Mouse (Mus musculus) gastrocnemius, adult 18-20 months (tissue): ENCODE data around the gene Fat3. TPM values are rescaled to one million over a fixed set of nuclear protein-coding genes. Genes with fewer than 3 reads are reported as not detected.

Experiments
- DNase-seq: peaks from one replicate; pipeline ENCODE4 v3.0.0; 2021; ENCODE audit warnings: low spot score
- long read RNA-seq, 2 experiments: library from polyadenylated mRNA; stranded (forward); transcript quantifications; one replicate each; pipeline ENCODE4 v2.0.0; 2021
- total RNA-seq, 2 experiments: library from RNA; stranded (reverse); gene quantifications; 2 replicates each; pipeline ENCODE4 v1.2.3; 2021

Fat3 gene
- total RNA-seq = under 1 TPM; 0.37 to 0.45 TPM
- long read RNA-seq, experiment 1 = 0 reads
- long read RNA-seq, experiment 2 = 0 reads

DNA sequence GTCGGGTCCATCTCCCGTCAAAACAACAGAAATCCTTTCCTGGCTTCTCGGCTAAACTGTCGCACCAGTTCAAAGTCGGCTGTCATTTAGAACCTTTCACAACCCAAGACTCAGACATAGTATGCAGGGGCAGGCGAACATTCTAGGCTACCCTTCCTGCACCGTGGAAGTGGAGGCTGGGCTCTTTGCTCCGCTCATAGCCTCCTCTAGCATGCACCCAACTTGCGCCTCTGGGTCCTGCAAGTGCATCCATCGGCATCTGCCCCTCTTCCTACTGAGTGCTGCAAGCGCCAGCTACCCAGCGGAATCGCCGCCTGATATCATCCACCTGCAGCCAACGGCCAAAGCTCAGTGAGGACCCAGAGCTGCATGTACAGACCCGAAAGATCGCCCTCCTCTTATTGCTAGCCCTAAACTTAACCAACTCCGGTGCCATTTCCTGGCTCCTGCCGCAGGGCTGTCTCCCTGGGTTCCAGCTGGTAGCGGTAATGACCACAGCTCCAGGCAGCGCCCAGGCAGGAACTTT is at the start of gene Fat3:
Fat3 (minus strand) TSS at position 100 of the 526 bp plus-strand sequence.
- DNase-seq = no peak

DNA sequence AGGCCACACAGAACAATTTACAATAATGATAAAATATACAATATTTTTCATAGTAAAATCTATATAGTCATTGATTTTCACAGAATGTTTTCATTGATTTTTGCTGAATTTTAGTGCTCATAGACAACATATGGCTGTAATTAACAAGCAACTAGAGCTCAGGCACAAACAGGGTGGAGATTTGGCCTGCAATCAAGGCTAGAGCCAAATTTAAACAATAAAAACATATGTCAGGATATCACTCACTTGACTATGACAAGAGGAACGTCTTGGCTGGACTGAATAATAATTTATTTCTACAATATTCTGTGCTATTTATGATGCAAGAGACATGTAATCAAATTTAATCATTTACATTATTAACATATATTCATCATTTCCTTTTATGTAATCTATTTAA is 31.8 kb upstream of the Fat3 start:
- DNase-seq = no peak

DNA sequence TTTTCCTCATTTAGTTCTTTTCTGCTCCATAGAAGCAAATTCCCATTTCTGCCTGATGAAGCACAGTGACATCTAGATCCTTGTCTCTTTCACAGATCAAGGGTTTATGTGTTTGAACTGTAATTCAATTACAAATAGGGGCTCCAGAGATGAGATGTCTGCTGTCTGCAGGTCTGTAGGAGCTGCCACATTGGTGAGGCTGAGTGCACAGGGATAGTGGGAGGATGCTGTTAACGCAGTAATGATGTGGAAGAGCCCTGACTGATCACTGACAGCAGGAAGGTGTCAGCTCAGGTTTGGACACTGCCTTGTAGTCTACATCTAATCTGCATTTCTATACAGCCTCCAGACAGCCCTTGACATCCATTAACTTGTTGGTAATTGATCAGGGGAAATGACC is 16.5 kb upstream of the Fat3 start:
- DNase-seq = no peak

DNA sequence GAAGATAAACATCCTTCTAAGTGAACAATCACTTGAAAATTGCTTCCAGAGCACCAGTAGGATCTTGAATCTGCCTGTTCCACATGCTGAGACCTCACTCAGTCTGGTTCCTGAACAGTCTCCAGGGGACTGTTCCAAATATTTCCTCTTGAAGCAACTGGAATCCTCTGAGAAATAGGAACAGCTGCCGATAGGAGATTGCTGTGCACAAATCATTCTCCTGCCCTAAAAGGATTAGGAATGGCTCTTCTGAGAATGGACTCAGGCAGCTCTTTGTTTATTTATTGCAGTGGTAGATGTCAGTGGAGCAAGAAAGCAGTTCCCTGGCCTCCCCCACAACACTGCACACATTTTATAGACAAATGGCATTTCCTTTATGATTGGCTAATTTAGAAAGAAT is 10.9 kb upstream of the Fat3 start:
- DNase-seq = no peak

DNA sequence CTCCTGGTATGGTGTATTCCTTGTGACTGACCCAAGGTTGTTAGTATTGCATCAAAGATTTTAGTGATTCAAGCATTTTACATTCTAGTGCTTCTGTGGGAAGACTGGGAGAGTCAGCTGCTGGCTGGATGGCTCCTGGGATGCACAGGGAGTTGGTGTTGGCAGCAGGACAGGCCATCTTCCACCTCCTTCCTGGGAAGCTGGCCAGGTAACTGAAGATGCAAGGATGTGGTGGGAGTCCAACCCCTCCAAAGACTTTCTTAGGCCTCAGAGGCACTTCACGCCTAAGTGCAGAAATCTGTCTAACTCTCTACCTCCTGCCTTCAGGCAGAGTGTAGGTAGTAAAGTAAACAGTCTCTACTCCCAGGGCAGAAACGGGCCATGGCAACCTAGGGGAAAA is 2.7 kb upstream of the Fat3 start:
- no peak for DNase-seq

DNA sequence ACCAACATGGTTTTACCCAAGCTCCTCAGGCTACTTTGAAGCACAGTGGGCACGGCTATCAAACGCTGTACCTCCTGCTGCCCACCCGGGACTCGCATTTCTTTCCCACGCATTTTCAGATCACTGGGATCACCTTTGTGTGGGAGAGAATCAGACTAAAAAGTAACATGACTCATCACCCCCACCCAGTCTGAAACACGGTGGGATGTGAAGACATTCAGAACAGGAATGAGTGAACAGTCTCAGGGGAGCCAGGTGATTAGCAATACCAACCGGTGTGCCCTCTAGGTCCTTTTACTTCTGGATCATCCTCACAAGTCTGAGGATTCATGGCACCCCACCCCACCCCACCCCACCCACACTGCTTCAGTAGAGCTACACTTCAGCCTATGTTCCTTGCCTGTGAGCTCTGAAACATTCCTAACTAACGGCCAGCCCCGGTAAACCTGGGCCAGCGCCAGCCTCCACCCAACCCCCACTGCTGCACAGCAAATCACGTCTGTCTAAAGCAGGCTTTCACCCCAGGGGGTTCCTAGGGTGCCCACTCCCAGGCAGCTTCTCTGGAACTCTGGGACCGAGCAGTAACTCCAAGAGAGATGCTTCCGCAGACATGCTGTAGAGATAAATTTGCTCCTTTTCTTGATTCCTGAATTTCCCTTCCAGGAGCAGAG is 1.7 kb upstream of the Fat3 start:
- no peak for DNase-seq

DNA sequence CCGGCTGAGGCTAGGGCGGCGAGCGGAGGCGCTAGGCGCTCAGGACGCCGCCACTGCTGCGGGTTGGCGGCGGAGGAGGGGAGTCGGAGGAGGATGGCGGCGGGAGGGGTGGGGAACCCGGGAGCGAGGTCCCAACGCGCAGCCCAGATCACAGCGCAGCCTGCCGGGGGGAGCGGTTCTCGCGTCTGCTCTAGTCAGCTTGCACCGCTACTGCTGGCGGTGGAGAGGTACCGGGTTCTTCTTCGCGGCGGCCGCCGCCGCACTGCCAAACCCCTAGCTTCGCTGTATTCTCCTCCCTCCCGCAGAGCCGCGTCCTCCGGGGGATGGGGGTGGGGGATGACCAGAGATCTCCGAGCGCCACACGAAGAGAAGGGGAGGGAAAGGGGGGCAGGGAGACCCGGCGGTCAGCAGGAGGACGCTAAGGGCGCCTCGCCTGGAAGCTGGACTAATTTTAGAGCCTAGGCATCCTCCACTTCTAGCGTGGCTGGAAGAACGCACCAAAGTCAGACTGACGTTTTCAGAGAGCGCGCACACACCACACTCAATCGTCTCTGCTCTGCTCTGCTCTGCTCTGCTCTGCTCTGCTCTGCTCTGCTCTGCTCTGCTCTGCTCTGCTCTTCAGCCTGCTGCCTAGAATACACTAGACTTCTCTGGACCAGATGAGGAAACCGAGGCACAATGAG is 1.0 kb upstream of the Fat3 start:
- DNase-seq = no peak

DNA sequence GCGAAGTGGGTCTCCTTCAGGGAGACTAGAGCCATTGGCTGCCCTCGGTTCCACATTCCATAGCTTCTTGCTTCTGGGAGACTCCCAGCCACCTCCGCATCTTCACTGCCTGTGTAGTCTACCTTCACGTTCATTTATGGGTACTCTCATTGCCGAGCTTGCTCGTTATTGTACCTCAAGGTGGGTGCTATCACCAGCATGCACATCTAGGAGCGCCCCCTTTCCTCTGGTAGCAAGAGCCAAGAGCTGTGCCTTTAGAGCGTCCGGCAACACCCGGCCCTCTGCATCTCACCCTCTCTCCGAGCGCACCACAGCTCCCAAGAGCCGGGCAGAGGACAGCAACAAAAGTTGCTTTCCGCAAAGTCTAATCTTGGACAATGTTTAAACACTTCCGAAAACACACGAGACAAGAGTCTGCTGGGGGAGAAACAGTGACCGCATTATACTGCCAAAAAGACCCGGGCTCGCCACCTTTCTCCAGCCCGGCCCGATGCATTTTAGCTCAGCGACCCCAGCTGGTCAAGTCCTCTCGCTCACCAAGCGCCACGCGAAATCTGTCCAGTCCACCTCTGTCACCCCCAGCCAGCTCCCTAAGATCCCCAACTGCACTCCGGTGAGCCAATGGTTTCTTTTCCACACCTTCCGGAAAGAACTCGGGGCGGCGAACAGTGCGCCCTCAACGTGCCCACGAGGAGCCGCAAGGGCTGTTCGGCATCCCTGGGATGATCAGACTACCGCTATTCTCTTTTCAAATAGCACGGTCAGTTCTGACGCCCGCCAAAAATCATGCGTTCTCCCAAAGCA is 501 bp downstream of the Fat3 start:
- DNase-seq = no peak

DNA sequence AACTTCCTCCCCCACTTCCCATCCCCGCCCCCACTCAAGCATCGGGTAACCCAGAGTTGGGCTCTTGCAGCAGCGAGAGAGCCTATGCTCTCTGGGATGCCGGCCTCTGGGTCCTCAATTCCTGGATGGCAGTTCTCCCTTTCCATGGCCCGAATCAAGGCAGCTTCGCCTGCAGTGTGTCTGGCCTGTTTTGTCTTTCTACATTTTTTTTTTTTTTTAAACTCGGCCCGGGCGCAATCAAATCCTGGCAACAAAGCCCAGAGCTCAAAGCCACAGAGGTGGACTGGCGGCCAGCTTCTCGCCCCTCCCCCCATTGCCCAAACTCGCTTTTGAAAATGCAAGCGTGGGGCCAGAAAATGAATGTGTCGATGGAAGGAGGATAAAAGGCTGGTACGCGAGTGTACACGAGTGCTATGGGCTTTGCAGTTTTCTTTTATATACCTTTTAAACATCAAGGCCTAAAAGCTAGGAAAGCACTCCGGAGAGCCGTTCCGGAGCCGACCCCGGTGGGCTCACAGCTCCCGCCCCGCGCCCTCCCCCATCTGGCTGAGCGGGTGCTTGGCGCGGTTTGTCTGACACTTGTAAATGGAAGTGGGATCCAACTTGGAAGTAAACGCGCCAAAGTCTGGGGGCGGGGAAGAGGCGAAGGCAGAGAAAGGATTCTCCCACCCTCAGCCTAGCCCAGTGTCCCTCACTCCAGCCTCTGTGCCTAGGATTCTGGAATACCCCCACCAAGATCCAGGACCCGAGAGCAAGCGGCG is 1.3 kb downstream of the Fat3 start:
- DNase-seq = no peak

DNA sequence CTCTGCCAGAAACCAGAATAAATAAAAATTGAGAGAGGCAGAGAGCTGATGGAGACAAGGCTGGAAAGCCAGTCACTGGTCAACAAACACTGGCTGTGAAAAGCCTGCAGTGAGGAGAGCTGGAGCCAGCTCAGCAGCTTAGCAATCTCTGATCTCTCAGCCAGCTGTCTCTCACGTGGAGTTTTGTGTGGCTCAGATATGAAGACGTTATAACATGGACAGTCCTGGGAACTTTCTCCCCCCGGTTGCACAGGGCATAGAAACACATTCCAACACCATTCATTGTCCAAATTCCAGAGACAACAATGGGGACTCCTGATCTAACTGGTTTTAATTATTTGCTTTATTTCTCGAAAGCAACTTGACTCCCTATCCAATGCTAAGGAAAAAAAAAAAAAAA is 2.2 kb downstream of the Fat3 start:
- DNase-seq = no peak

DNA sequence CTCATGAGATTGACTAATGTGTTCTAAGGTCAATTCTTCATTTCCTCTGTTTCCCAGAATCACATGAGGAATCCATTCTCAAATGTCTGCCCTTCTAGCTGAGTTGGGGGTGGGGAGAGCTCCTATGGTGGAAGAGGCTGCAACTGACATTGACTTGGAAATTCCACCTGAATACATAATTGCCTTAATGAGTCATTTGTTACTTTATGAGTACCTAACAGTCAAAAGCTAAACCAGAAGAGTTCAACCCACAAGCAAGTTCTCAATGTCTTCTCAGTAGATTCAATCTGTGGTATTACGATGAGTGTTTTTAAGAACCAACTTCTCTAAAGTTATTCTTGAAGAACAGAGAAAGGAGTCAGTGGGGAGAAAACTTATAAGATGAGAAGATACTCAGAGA is 3.7 kb downstream of the Fat3 start:
- DNase-seq = no peak

DNA sequence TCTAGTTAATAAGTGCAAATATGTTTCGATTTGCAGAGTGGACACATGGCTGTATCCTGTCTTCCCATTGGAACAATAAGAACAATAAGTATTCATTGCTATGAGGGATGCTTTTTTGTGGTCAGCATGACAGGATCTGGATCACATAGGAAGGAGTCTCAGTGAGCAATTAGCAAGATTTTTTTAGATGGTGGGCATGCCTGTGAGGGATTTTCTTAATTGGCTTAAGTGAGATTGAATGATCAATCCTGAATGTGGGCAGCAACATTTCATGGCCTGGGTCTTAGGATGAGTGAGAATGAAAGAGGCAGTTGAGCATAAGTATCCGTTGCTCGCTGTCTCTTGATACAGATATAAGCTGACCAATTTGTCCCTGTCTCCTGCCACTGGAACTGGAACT is 4.8 kb downstream of the Fat3 start:
- DNase-seq = no peak

DNA sequence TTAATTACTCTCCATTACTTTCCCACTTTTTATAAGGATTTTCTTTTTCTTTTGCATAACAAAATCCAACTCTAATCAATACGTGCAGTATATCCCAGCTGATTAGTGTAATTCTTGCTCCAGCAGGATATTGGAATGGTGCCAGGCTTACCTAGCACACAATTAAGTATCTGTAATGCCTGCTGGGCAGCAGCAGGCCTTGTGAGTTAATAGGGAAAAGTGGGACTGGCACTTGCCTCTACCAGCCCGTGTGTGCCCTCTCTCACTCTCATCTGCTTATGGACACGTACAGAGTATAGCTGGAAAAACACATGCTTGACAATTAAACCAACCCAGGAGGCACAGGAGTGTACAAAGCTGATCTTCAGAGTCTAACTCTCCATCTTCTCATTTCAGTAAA is 11.4 kb downstream of the Fat3 start:
- DNase-seq = no peak

DNA sequence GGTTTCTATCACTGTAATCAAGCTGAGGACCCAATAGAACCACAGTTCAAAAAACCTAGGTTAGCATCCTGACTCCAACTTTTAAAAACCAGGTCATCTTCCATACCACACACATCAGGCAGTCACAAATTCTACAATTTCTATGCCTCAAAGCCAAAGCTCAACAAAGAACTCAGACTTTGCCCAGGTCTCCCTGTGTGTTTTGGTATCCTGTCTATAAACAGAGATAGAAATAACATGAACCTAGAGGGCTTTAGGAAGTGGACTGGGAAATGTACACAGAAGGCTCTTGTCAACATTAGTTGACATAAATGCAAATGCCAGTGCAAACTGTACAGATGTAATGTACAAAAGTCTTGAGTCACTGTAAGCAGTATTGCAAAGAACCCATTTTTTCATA is 13.5 kb downstream of the Fat3 start:
- no peak for DNase-seq

DNA sequence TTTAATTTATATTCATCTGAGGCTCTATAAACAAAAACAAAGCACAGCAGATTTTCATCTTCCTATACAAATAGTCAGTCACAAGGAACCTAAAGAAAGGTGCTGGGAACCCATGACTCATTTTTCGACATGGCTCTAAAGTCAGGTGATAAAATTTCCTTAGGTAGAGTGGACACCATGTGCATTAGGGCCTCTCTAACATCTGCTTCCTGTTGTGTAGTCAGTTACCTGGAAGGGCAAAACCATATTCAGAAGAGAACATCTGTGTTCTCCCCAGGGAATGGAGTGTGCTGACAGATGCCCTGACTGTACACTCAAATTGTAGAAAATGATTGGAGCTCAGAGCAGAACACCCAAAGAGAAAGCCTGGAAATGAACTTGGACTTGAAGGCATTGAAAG is 14.9 kb downstream of the Fat3 start:
- no peak for DNase-seq

DNA sequence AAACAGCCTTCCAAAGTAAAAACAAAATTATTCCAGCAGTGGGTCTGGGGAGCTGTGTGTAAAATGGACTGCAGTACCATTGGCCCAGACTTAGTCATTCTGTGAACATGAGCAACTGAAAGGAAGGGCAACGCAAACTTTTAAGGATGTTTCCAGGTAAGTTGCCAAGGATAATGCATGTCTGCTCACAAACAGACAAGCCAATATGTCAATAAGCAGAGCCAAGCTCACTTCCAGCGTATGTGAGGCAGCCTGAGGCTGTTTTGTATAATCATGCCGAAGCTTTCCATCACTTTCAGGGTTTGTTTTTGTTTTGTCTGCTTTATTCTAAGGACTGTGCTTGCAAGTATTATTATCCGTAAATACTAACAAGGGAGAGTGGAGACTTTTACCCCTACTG is 15.9 kb downstream of the Fat3 start:
- DNase-seq = no peak

DNA sequence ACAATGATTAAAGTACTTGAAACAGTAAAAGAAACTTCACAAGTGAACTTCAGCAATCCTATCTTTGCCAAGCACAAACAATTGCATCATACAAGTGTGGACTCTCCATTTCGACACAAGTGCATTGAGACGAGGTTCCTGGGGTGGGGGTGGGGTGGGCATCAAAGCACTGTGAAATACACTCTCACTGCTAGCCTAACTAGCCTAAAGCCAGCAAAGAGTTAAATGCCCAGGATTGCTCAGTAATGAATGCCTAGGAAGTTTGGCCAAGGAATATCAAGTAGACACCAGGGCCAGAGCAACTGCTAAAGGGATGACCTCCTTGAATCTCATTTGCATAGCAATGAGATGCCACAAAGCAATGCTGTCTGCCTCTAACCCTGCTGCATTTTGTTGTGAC is 16.3 kb downstream of the Fat3 start:
- DNase-seq = no peak

DNA sequence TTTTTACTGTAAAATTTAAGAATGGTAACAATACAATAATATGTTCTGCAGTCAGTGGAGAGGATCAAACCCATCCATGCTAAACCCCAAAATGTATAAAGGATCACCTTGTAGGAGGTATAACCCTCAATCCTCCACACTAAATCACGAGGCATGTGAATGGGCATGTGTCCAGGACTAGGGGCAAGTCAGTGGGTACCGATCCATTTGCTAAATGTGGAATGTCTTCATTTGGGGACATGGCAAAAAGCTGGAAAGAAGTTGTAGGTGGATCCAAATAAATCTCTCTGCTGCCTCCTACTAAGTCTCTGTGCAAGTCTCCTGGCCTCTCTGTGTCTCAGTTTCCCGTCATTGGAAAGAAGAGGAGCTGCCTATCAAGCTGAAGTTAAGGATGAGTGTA is 39.6 kb downstream of the Fat3 start:
- no peak for DNase-seq

DNA sequence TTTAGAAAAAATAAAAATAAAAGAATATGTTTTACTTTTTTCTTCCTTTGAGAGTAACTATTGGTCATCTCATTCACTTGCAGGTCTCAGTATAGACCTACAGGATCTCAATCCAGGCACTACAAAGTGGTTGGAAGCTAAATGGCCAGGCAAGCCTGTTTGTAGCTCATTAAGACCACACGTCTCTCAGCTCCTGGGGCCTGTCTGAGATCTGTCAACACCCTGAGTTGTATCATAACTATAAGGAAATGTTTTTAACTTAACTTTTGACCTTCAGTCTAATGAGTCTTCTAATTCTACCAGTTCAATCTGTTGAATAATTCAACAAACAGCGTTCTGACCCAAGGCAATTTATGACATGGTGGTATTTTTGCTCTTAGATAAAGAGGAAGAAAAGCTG is 40.5 kb downstream of the Fat3 start:
- no peak for DNase-seq

DNA sequence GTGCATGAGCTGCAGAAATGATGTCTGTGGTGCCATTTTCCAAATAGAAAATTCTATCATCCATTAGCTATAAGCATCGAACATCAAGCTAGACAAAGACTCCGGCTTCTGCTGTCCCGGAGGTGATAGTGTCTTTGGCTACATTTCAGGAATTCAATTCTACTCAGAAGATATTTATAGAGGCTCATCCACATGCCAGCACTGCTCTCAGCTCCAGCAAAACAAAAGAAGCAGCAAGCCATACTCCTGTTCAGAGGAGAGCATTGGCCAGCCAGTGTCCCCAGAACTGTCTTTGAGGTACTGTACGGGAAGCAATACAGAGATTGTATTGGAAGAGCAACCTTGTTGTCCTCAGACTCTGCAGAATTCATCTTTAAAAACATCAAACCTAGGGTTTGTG is 59.2 kb downstream of the Fat3 start:
- DNase-seq = no peak

DNA sequence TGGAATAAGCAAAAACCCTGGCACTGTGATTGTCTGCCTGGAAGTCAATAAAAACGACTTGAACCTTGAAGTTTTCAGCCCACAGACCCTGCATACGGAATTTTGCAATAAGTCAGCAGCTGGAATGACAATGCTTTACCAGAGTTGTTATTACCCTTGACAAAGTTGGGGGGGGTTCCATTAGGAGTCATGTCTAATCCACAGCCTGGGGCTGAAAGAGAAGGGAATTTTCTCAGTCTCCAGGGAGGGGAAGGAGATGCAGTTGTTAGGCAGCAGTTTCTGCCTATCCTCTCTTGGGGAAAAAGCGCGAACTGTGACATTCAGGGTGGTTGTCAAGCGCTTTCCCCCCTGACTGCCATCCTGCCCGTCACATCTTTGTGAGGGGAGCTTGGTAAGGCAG is 60.4 kb downstream of the Fat3 start:
- no peak for DNase-seq

DNA sequence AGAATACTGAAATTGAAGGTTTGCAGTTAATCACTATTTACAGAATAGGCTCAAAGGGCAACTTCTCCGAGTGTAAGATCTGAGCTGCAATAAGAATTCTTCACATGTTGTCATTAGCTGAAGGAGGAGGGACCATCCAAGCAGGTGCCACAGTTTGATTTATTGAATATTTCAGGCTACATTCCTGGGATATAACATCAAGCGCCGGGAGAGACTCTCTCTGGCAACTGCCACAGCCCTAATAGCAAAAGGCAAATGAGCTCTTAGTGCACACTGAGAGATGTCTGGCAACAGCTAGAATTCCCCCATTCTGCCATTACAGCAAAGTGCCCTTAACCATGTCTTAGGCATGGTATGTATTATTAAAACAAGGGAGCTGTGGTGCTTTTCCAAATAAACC is 61.1 kb downstream of the Fat3 start:
- no peak for DNase-seq
